Mouse (Mus musculus): Measurements from ENCODE around the gene Efcab10. TPM values are rescaled to one million over a fixed set of nuclear protein-coding genes. Genes with fewer than 3 reads are reported as not detected.

Gene Efcab10
- total RNA-seq (2023): not detected

GRCm38 (mm10) chr12:33394804-33395623 lies at the start of gene Efcab10:
Gene Efcab10, plus strand, starts transcription at chr12:33394854.

GRCm38 (mm10) chr12:33429387-33430160 lies 34.9 kb downstream of the Efcab10 start, which contains the start of gene Twistnb:
Gene Twistnb, plus strand, starts transcription at chr12:33429635.

Other genes with a start within 250 kb of the Efcab10 start
- 114 TPM for gene Atxn7l1, start 247.2 kb upstream of the Efcab10 start, total RNA-seq (2023)
- 45.5 TPM for gene Twistnb, start 34.8 kb downstream of the Efcab10 start, total RNA-seq (2023)

Data from CD8-positive naive resting alpha-beta T cell, adult 57 days (primary cell).